Comparison of ENCODE assay signal across 7 mouse cellular contexts in the genomic region with DNA sequence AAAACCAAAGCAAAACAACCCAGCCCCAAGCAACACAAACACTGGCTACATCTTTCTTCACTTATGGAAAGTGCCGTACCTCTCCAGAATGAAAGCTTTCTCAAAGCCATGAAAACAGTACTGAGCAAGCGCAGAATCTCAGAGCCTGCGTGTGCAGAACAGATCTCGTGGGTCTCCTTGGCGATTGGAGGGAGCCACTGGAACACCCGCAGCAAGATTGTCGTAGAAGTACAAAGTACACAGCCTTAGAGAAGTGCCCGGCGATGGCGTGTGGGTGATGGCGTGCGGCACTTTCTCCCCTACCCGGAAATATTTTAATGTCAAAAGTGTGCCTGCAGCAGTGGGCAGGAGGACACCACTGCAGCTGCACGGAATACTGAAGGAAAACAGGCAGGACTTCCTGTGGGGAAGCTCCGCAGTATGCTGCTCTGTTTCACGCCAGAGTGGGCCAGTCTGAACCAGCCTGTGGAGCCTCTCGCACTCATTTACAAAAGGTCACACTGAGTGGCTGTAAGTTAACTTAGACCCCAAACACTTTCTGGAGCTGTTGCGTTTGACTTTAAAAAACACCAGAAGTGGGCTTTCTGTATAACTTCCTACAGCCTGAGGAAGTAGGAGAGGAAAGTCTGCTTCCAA. TPM values are rescaled to one million over a fixed set of nuclear protein-coding genes. Genes with fewer than 3 reads are reported as not detected.
DNase-seq lines count a peak whose midpoint lies in the region; ATAC-seq lines count a peak whose summit lies in the region.

No protein-coding gene starts in this region.

- peak; percentile 46 for ATAC-seq in megakaryocyte, adult 5-6 weeks (ENCODE audit: poor library complexity, severe bottlenecking)

- intact Hi-C loops in left cerebral cortex, postnatal 14 days (cut with DNase I), result loop anchor here (10.0 kb wide), 1 partner anchor 832 kb away; no protein-coding TSS in a partner anchor

- DNase-seq in ZHBTc4 (ENCODE audit: low read depth, low spot score), result peak; percentile 84
- DNase-seq in embryo, embryonic 10.5 days (ENCODE audit: low spot score), result peak; percentile 14
- peak; percentile 9 for DNase-seq in kidney, adult 11 months
- no peak for DNase-seq in right cerebral cortex, postnatal 25 days
- no peak for DNase-seq in left cerebral cortex, adult 9 months (ENCODE audit: low spot score in 2 of 2)
- DNase-seq in left cerebral cortex, postnatal 14 days (ENCODE audit: low spot score in 2 of 2), result no peak

RNA-seq across cellular contexts. Expression of a gene that starts 46.7 kb away (rescaled TPM):
- total RNA-seq in megakaryocyte, adult 5-6 weeks (2015), result 7.0 and 8.5 TPM in 2 replicates
- 1.1 and 2.7 TPM in 2 replicates for total RNA-seq in megakaryocyte, adult 5-6 weeks (2017)
- 1 to 10 TPM; 7.1 to 9.8 TPM for total RNA-seq in left cerebral cortex, postnatal 14 days (2021)

RNA-seq across cellular contexts. Expression of a gene that starts 51.7 kb away (rescaled TPM):
- not detected in 2 replicates for total RNA-seq in megakaryocyte, adult 5-6 weeks (2015)
- 0.33 TPM in 1 of 2 replicates, not detected in the other for total RNA-seq in megakaryocyte, adult 5-6 weeks (2017)
- under 1 TPM; 0.15 to 0.42 TPM for total RNA-seq in left cerebral cortex, postnatal 14 days (2021)

Comparison
In these comparisons a context has a peak if more than half of its experiments do, and no peak if none do; other contexts are left out.
1. DNase-seq: peak in ZHBTc4 (single experiment), embryo, embryonic 10.5 days (single experiment) and kidney, adult 11 months (single experiment); none in right cerebral cortex, postnatal 25 days (single experiment), left cerebral cortex, adult 9 months (0 of 2) and left cerebral cortex, postnatal 14 days (0 of 2).